Mouse (Mus musculus) MEL (cell line): ENCODE data around the gene Tnfsf12.

ENCODE experiments used
- CTCF ChIP-seq, 3 experiments: IDR thresholded peaks in 2 of 3; conservative IDR thresholded peaks in 1 of 3; 2 replicates each; pipeline ENCODE4 v1.5.1; 2011 to 2012; ENCODE audit warnings: low read length in 3 of 3, low read depth in 2 of 3, mild to moderate bottlenecking in 2 of 3, improper control_type of control experiment in 1 of 3, inconsistent platforms in 1 of 3, mixed read lengths in 1 of 3, moderate library complexity in 1 of 3; ENCODE audit not compliant: control insufficient read depth in 1 of 3, insufficient read depth in 1 of 3, poor library complexity in 1 of 3, severe bottlenecking in 1 of 3
- EP300 ChIP-seq, 2 experiments: IDR thresholded peaks; 2 replicates each; pipeline ENCODE4 v1.6.1; 2011; ENCODE audit warnings: improper control_type of control experiment in 2 of 2, low read length in 2 of 2, low read depth in 1 of 2, mild to moderate bottlenecking in 1 of 2
- GATA1 ChIP-seq: IDR thresholded peaks from 2 replicates; pipeline ENCODE4 v1.6.1; 2011; ENCODE audit warnings: low read depth, low read length, improper control_type of control experiment
- MAZ ChIP-seq: IDR thresholded peaks from 2 replicates; pipeline ENCODE4 v1.6.1; 2012; ENCODE audit warnings: low read depth, mild to moderate bottlenecking, inconsistent platforms, low read length, improper control_type of control experiment
- POLR2A ChIP-seq, 2 experiments: IDR thresholded peaks; 2 replicates each; pipeline ENCODE4 v1.6.1; 2011 to 2012; ENCODE audit warnings: low read length in 2 of 2, mild to moderate bottlenecking in 2 of 2, control low read depth in 1 of 2, improper control_type of control experiment in 1 of 2, low read depth in 1 of 2, moderate library complexity in 1 of 2; ENCODE audit not compliant: control insufficient read depth in 1 of 2, insufficient read depth in 1 of 2, poor library complexity in 1 of 2
- USF1 ChIP-seq: IDR thresholded peaks from 2 replicates; pipeline ENCODE4 v1.6.1; 2014; ENCODE audit warnings: low read depth, mild to moderate bottlenecking, inconsistent platforms, low read length, improper control_type of control experiment, moderate library complexity

DNA sequence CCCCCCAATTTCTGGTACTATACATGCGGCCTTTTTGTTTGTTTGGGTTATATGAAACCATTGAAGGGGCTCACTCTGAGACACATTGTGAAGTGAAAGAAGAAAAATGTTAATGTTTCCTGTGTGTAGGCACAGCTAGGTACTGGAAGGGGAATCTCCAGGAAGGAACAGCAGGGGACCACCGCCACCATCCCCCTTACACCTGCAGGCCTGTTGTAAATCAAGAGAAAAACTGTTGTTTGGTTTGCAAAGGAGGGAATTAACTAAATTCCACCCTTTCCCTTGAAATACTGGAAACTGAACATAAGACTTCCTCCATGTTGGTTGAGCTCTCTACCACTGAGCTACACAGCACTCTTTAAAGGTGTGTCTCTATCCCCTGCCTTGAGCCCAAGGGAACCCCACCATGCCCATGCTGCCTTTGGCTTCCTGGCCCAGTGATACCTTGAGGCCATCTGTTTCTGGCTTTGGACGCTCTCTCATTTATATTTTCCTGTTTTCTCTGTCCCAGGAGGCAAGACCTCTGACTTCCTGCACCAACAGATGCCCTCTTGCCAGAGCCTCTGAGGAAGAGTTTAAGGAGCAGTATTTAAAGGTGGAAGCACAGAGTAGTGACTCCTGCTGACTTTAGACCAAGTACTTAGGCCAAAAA is 13.1 kb upstream of the Tnfsf12 start:
- TF ChIP-seq USF1: no peak
- TF ChIP-seq CTCF (IDR thresholded peaks at IDR 0.05 in 2 of 3, conservative IDR thresholded peaks at IDR 0.05 in 1 of 3; ENCODE audit: control insufficient read depth in 1 of 3, insufficient read depth in 1 of 3, low read depth in 2 of 3, low read length in 3 of 3, poor library complexity in 1 of 3, severe bottlenecking in 1 of 3): no peak
- no peak for TF ChIP-seq GATA1
- no peak for TF ChIP-seq EP300 (IDR thresholded peaks at IDR 0.05; ENCODE audit: low read depth in 1 of 2, low read length in 2 of 2)
- no peak for TF ChIP-seq MAZ
- no peak for TF ChIP-seq POLR2A (IDR thresholded peaks at IDR 0.05; ENCODE audit: control insufficient read depth in 1 of 2, insufficient read depth in 1 of 2, low read depth in 1 of 2, low read length in 2 of 2, poor library complexity in 1 of 2)
